Mouse (Mus musculus) CD4-positive, CD25-positive, alpha-beta regulatory T cell, adult 4 months (primary cell): ENCODE measurements around the gene Tmem208. TPM values are rescaled to one million over a fixed set of nuclear protein-coding genes. Genes with fewer than 3 reads are reported as not detected.

Source experiments
- ATAC-seq: one replicate; pipeline ENCODE4 v1.8.0; 2017
- polyA plus RNA-seq, 2 experiments: library from polyadenylated mRNA; unstranded; fragments of 100-300 nt; shearing (Covaris generic); gene quantifications; one replicate each; pipeline ENCODE4 v1.2.1; 2017

Tmem208 gene
- polyA plus RNA-seq, 2 experiments from 2014 or later = 149 to 160 TPM

GRCm38 (mm10) chr8:105326968-105327367 lies 814 bp downstream of the Tmem208 start:
- no peak for ATAC-seq

- no peak for ATAC-seq
Measured at GRCm38 (mm10) chr8:105330325-105330724, 4.2 kb downstream of the Tmem208 start.

DNA sequence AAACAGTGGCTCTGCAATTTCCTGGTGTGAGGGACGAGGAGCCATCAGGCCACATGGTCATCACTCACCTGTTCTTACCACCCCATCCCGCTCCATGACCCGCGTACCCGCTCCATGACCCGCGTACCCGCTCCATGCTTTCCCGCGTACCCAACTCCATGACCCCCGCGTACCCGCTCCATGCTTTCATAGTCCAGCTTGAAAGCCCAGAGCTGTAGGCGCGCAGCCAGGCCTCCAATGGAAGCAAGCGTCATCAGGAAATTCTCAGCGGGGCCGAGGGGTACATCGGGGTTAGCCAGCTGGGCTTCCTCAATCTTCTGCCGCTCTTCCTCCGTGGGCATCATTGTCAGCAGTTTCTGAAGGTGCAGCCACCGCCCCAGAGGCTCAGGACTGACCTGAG lies 5.3 kb downstream of the Tmem208 start:
- no peak for ATAC-seq

DNA sequence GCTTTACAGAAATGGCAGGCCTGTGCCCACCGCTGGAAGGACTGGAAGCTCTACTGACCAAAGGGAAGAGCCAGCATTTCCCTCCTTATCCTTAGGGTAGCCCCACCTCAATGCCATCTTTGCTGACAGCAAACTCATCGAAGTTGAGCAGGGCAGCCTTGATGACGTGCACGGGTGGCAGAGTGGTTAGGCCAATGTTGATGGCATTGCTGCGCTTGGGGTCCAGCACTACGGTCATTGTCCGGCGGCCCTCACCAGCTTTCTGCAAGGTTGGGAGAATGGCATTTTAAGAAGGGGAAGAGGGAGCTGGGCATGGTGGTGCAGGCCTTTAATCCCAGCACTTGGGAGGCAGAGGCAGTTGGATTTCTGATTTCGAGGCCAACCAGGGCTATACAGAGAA lies 5.8 kb downstream of the Tmem208 start:
- no peak for ATAC-seq

- ATAC-seq = no peak
Measured at GRCm38 (mm10) chr8:105332523-105332922, 6.4 kb downstream of the Tmem208 start.

DNA sequence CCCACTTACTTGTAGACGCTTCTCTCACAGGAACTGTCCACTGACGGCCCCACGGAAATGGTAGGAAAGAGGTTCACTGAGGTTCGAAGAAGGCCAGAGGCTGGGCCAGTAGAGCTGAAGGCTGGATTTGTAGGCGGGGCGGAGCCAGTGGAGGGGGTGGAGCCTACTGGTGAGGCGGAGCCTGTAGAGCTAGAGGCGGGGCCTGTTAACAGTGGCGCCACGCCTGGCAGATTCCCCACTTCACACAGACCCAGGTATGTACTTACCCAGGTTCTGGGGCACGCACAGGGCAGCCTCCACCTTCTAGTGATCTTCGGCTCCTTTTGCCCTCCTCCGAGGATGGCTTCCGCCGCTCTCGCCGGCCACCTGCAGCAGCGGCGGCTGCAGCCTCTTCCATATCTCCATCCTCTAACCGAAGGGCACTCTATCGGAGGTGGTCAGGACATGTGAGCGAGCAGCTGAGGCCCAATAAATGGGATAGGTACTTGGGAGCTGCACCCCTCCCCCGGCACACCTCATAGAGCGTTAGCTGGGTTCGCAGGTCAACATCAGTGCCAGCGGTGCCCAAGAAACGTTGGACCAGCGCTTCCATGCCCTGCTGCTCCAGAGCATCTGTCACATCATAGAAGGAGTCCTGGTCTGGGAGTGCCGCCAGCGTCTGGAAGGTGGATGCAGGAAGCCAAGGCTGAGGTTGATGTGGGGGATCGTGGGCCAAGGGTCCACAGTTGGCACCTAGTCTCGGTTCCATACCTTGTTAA lies 10.4 kb downstream of the Tmem208 start:
- ATAC-seq = no peak

DNA sequence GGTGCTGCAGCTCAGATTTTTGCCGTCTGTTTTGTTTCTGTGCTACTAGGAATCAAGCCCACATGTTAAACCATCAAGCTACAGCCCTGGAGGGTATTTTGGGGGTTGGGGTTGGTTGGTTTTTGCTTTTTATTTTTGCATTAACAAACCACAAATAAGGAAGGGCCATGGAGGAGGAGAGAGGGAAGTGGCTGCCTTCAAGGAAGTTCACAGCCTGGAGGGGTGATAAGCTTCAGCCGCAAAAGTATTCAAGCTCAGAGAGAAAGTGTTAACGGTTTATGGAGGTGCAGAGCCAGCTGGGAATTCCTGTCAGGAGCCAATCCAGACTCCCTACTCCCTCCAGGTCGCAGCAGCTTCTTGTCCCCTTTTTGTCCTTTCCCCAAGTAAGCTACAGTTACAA lies 12.8 kb downstream of the Tmem208 start:
- ATAC-seq = no peak

GRCm38 (mm10) chr8:105339886-105340635 lies 13.9 kb downstream of the Tmem208 start:
- no peak for ATAC-seq

DNA sequence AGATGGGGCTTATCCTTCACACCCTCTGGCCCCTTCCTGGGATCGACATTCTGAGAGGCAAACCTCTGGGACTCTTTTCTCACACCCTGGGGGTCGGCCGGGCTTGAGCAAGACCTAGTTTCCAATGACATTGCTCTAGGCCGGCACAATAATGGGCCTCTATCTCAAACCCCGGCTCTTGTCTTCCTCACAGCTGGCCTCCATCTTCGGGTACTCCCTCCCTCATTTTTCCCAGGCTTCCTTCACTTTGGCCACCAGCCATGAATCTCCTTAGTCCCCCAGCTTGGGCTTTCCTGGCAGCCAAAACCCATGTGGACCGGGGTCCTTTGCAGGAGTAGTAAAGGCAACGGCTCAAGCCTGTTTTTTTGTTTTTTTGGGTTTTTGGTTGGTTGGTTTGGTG lies 15.2 kb downstream of the Tmem208 start:
- no peak for ATAC-seq

- ATAC-seq = no peak
Measured at GRCm38 (mm10) chr8:105342768-105343167, 16.6 kb downstream of the Tmem208 start.

- ATAC-seq = no peak
Measured at GRCm38 (mm10) chr8:105343791-105344574, 17.8 kb downstream of the Tmem208 start.

DNA sequence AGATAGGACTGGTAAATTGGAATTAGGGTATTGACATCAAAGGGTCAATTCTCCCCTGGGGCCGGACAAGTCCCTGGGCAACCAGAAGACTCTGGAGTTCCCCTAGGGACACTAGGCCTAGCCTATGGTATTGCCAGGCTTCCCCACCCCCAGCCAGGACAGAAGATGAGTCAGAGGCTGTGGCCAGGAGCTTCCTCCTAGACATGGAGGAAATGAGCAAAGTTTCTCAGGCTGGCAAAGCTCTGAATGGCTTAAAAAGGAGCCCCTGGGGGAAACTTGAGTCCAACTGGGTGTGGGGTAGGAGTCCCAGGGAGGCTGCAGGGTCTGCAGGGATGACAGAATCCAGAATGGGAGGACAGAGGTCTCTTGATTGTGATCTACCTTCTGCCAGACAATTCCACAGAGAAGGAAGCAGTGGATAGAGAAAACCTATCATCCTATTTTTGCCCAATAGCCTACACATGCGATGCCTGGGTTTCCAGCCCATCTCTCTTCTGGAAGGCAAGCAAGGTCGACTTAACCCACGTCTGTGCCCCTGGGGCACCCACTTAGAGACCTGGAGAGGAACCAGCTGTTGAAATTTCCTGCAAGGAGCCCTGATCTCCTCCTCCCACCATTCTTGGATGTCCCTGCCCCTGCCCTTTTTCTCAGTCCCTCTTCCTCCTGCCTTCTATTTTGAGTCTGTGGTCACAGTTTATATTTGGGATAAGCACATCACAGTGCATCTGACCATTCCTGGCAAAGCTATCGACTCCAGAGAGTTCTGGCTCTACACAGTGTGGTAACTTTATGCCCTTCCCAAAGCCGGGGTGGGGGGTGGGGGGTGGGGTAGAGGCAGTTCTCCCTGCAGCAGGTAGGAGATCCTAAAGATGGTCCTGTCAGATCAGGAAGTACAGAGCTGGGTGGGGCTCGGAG lies 19.2 kb downstream of the Tmem208 start:
- ATAC-seq = no peak

DNA sequence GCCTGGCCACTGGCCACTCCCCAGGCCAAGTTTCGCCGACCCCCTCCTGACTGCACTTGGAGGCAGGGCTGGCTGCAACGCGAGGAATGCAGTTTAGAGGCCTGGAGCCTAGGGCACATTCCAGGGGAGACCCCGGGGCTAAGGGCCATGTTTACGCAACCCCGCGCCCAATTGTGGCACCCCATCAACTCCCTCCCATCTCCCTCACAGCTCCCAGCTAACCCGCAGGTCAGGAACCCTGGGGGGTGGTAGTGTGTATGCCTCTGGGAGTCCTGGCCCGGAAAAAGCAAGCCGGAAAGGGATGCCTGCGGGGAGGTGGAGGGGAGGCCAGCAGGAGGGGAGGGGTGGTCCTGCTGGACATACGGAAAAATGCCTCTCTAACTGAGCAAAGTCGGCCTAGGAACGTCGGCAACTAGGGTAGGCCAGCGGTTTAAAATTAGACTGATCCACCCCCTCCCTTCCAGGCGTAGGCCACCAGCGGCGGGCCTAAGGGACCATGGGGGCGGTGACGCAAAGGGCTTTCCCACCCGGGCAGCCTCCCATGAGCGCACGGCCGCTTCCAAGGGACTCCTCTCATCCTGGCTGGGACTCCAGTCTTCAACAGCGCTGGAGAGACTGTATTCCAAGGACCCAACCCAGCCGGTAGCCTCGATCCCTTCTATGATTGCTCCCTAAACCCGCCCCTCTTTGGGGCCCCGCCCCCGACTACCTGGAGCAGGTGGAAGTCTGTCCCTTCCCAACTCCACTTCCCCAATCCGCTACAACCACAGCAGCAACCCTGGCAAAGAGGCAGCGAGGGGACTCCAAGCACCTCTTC lies 20.7 kb downstream of the Tmem208 start:
- no peak for ATAC-seq

DNA sequence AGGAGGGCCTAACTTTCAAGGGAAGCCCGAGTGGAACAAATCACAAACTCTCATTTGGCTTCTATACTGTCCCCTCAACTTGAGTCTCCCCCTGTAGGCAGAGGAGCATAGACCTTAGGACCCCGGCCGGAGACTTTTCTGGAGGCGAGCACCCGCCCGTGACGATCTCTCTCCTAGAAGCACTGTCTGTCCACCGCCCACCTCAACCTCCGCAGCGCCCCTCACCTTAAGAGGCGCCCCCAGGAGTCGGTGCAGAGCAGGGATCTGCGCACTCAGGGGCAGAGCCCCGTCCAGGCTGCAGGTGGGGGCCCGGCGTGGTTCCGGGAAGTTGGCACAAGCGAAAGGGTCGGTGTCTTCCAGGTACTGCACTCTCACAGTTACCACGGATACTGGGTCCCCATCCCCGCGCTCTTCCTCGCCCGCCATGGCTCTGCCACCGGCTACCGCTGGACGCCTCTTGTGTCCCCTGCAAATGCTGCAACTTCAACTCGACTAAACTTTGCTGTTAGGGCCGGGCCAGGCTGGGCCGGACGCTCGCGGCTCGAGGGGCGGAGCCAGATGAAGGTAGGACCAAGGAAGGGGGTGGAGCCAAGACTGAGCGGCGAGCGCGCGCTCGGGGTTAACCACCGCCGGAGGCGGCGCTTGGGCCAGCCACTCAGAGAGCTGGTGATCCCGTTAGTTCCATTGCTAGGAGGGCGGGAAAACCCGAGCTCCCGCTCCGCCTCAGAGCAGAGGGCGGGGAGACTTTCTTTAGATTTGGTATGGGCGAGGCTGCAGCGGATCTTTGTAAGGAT lies 21.5 kb downstream of the Tmem208 start, which contains the start of gene Fhod1:
Gene Fhod1, minus strand, starts transcription at position 526 of the 794 bp plus-strand sequence.
- ATAC-seq = peak; percentile 90

DNA sequence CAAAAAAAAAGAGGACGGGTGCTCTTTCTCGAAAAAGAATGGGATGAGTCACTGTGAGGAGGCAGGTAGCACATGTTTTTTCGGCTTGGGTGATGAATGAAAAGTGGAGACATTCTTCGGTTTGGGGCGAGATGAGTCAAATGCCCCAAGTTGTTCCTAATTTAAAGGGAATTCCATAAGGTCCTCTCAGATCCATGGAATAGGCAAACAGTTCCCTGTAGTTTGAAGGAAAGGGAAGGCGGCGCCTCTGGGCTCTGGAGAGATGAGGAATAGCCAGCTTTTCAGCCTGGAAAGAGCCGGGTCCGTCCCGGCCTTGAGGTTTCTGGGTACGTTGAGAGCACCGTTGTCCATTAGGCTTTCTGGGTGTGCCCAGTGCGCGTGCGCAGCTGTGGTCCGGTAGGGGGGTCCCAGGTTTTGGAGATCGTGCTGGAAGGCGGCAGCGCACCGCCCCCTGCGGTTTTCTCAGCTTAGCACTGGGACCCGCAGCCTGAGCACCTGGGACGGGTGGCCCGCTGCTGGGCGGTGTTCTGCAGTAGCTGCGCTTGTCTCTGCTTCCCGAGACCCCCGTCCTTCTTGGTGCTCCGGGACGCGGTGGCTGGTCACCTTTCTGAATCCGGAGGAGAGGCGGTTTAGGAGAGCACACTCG lies 22.4 kb downstream of the Tmem208 start, which contains the start of gene Slc9a5:
Gene Slc9a5, plus strand, starts transcription at position 394 of the 646 bp plus-strand sequence.
- ATAC-seq = no peak

GRCm38 (mm10) chr8:105349096-105349771 lies 23.1 kb downstream of the Tmem208 start:
- no peak for ATAC-seq

DNA sequence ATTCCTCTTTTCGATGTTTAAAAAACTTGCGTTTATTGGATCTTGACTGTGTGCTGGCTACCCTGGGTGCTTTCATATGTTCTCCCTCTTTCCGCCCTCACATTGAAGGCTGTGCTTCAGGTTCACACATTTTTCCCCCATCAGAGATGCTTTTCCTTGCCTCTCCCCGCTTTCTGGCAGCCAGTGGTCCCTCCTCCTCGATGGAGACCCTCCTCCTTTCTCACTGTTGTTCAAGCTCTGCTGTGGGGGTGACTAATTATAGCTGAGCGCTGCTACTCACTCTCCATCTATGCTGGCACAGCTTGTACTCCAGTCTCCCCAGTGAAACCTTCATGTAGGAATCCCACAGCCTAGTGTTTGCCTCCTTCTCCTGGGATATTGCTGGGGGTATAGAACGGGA lies 24.0 kb downstream of the Tmem208 start:
- ATAC-seq = no peak

DNA sequence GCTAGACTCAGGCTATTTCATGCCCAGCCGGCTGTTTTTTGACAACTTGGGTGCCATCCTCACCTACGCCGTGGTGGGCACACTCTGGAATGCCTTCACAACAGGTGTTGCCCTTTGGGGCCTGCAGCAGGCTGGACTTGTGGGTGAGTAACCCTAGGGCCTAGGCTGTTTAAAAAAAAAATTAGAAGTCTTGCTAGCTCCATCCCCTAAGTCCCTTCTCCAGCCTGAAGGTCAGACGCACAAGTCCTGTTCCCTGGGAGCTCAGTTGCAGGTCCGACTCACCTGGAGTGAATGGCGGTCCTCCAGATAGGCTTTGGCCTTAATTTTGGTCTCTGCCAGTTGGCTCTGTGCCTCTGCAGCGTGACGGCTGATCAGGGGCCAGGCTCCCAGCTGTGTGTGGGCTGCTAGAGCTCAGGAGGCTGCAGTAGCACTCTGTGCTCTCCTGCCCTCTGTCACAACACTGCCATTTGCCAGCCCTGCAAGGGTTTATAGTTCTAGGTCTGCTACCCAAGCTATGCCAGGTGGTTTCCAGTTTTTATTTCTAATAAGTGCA lies 27.5 kb downstream of the Tmem208 start:
- ATAC-seq = no peak

DNA sequence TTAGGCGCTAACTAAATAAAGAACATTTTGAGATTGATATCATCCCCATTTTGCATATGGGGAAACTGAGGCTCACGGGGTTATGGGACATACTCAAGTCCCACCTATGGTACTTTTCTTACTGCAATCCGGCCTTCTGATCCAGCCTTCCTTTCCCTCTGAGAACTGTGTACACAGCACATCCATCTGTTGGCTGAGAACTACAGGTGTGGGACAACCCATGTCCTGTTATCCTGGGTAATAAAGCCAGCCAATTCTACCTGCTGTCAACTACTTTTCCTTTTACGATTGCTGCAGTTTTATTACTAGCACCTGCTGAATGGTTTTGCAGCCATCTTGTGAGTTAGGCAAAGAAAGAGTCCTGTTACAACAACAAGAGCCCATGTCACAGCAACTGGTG lies 28.4 kb downstream of the Tmem208 start:
- ATAC-seq = no peak
